In the genomic region with DNA sequence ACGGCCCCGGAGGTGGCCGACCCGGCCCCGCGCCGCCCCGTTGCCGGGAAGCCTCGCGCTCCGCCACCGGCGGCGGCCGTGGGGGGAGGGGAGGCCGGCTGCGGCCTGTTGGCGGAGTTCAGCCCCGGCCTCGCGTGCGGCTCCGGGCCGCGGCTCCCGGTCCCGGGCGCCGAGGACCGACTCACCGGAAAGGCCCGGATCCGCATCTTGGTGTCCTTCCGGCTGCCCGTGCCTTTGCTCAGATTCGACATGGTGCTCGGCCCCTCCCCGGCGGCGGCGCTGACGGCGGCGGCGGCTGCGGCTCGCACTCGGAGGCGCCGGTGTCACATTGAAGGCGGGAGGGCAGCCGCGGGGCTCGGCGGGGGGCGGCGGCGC, we compare ENCODE assay signal across 8 mouse cellular contexts. TPM values are rescaled to one million over a fixed set of nuclear protein-coding genes. Genes with fewer than 3 reads are reported as not detected.
DNase-seq lines count a peak whose midpoint lies in the region; ATAC-seq lines count a peak whose summit lies in the region.

No protein-coding gene starts in this region.

- WGBS in embryonic facial prominence, embryonic 13.5 days, result under 1% methylated on average over 53 of the region's 59 CpGs
- under 1% methylated on average over 53 of the region's 59 CpGs for WGBS in heart, embryonic 16.5 days
- 0% methylated on average over 21 of the region's 59 CpGs for WGBS in lung, embryonic 15.5 days
- WGBS in neural tube, embryonic 15.5 days, result 0% methylated on average over 20 of the region's 59 CpGs

- peak overlapping the region; percentile 95 for H3K27ac ChIP-seq in embryonic facial prominence, embryonic 13.5 days
- H3K27ac ChIP-seq in heart, embryonic 16.5 days (ENCODE audit: low read length), result peak overlapping the region; percentile 98
- peak overlapping the region; percentile 96 for H3K27ac ChIP-seq in lung, embryonic 15.5 days
- H3K27ac ChIP-seq in neural tube, embryonic 15.5 days (replicated peaks), result peak overlapping the region; percentile 97

- peak; percentile 84 for DNase-seq in CD4-positive, CD25-positive, alpha-beta regulatory T cell, adult 2 months (ENCODE audit: low read depth, low spot score)
- peak; percentile 70 for DNase-seq in adrenal gland, postnatal 25 days
- peak; percentile 70 to 83 for DNase-seq in kidney, postnatal 4 days
- DNase-seq in testis, postnatal 14 days (ENCODE audit: low spot score), result peak; percentile 78

- peak; percentile 13; the same call in 1 of the 2 replicates for ATAC-seq in embryonic facial prominence, embryonic 13.5 days (ENCODE audit: insufficient number of reproducible peaks, insufficient read depth, low FRiP score, low TSS enrichment, low read depth)
- ATAC-seq in heart, embryonic 16.5 days (replicated peaks; ENCODE audit: extremely low read depth, insufficient read depth, low FRiP score), result peak; percentile 15
- ATAC-seq in lung, embryonic 15.5 days (ENCODE audit: borderline replicate concordance, extremely low read depth, low FRiP score, low TSS enrichment), result peak; percentile 9; the same call in 1 of the 2 replicates
- peak; percentile 4; the same call in 1 of the 2 replicates for ATAC-seq in neural tube, embryonic 15.5 days (ENCODE audit: low FRiP score)

- peak overlapping the region; percentile 99 for H3K9ac ChIP-seq in embryonic facial prominence, embryonic 13.5 days
- H3K9ac ChIP-seq in heart, embryonic 16.5 days (ENCODE audit: low read length), result peak overlapping the region; percentile 98
- peak overlapping the region; percentile 98 for H3K9ac ChIP-seq in lung, embryonic 15.5 days
- peak overlapping the region; percentile 87 for H3K9ac ChIP-seq in neural tube, embryonic 15.5 days (replicated peaks)

- H3K9me3 ChIP-seq in embryonic facial prominence, embryonic 13.5 days, result no peaks in the 10 kb centered on the region
- H3K9me3 ChIP-seq in heart, embryonic 16.5 days (replicated peaks; ENCODE audit: control insufficient read depth, low read length), result no peaks in the 10 kb centered on the region
- H3K9me3 ChIP-seq in lung, embryonic 15.5 days, result no peaks in the 10 kb centered on the region
- no peaks in the 10 kb centered on the region for H3K9me3 ChIP-seq in neural tube, embryonic 15.5 days (replicated peaks)

- peak overlapping the region; percentile 95 for H3K4me3 ChIP-seq in embryonic facial prominence, embryonic 13.5 days
- H3K4me3 ChIP-seq in heart, embryonic 16.5 days (ENCODE audit: low read length), result peak overlapping the region; percentile 94
- H3K4me3 ChIP-seq in lung, embryonic 15.5 days, result peak overlapping the region; percentile 98
- peak overlapping the region; percentile 75 for H3K4me3 ChIP-seq in neural tube, embryonic 15.5 days (replicated peaks)

- no peaks in the 10 kb centered on the region for H3K36me3 ChIP-seq in embryonic facial prominence, embryonic 13.5 days
- no peaks in the 10 kb centered on the region for H3K36me3 ChIP-seq in heart, embryonic 16.5 days (ENCODE audit: control insufficient read depth, insufficient read depth)
- H3K36me3 ChIP-seq in lung, embryonic 15.5 days, result no peaks in the 10 kb centered on the region
- H3K36me3 ChIP-seq in neural tube, embryonic 15.5 days, result no peaks in the 10 kb centered on the region

- no peaks in the 10 kb centered on the region for H3K27me3 ChIP-seq in embryonic facial prominence, embryonic 13.5 days
- no peaks in the 10 kb centered on the region for H3K27me3 ChIP-seq in heart, embryonic 16.5 days (ENCODE audit: control insufficient read depth, insufficient read depth, low read length)
- H3K27me3 ChIP-seq in lung, embryonic 15.5 days, result no peaks in the 10 kb centered on the region
- no peaks in the 10 kb centered on the region for H3K27me3 ChIP-seq in neural tube, embryonic 15.5 days (replicated peaks)

- H3K4me1 ChIP-seq in embryonic facial prominence, embryonic 13.5 days, result peaks cover 21% of the 10 kb centered on the region
- H3K4me1 ChIP-seq in heart, embryonic 16.5 days (ENCODE audit: control insufficient read depth, insufficient read depth, low read length), result peaks cover 21% of the 10 kb centered on the region
- peaks cover 19% of the 10 kb centered on the region for H3K4me1 ChIP-seq in lung, embryonic 15.5 days
- H3K4me1 ChIP-seq in neural tube, embryonic 15.5 days, result peaks cover 30% of the 10 kb centered on the region

- peak overlapping the region; percentile 62 for H3K4me2 ChIP-seq in embryonic facial prominence, embryonic 13.5 days
- peak overlapping the region; percentile 93 for H3K4me2 ChIP-seq in heart, embryonic 16.5 days (ENCODE audit: low read depth, low read length)
- H3K4me2 ChIP-seq in lung, embryonic 15.5 days, result peak overlapping the region; percentile 79
- peak overlapping the region; percentile 80 for H3K4me2 ChIP-seq in neural tube, embryonic 15.5 days

RNA-seq across cellular contexts. Expression of gene Cul3, which starts 0.2 kb away (rescaled TPM):
- total RNA-seq in adrenal gland, postnatal 25 days (2021), result 110 and 135 TPM in 2 replicates
- polyA plus RNA-seq in embryonic facial prominence, embryonic 13.5 days (2015; fragmentation: Nextera tagmentation; extraction: Ambion mirVana), result 42.7 and 43.5 TPM in 2 replicates
- polyA plus RNA-seq in heart, embryonic 16.5 days (2015; fragmentation: Nextera tagmentation; extraction: Ambion mirVana), result 21.3 and 26.0 TPM in 2 replicates
- 30.3 and 30.8 TPM in 2 replicates for polyA plus RNA-seq in lung, embryonic 15.5 days (2015; fragmentation: Nextera tagmentation; extraction: Ambion mirVana)
- 27.8 and 31.6 TPM in 2 replicates for polyA plus RNA-seq in neural tube, embryonic 15.5 days (2015; fragmentation: Nextera tagmentation; extraction: Ambion mirVana)

Comparison
In these comparisons a context has a peak if more than half of its experiments do, and no peak if none do; other contexts are left out.
1. Peak in every context shown above with its lines: DNase-seq, ATAC-seq, H3K4me3 ChIP-seq and H3K27ac ChIP-seq.